Mouse (Mus musculus) erythroblast, adult 5-6 weeks (primary cell): Measurements from ENCODE around the gene Tchp. TPM values are rescaled to one million over a fixed set of nuclear protein-coding genes. Genes with fewer than 3 reads are reported as not detected.

Source experiments
- ATAC-seq: replicated peaks from 2 replicates; pipeline ENCODE4 v1.8.0; 2016; ENCODE audit warnings: moderate number of reproducible peaks, mild to moderate bottlenecking, moderate TSS enrichment, inconsistent platforms; ENCODE audit not compliant: poor library complexity, low FRiP score, severe bottlenecking
- total RNA-seq, 2 experiments: library from RNA; stranded (forward) in 1 of 2; stranded (reverse) in 1 of 2; fragments of 150-400 nt in 1 of 2; fragments of 200-764, 138-1000 nt in 1 of 2; gene quantifications; 2 replicates each; pipeline versions ENCODE4 v1.2.3 to v1.2.4; 2015 to 2017; ENCODE audit warnings: low replicate concordance in 2 of 2

The Tchp gene
- total RNA-seq, 2 experiments from 2014 or later, result 1.2 to 2.0 TPM

- ATAC-seq, result no peak
Observed at GRCm38 (mm10) chr5:114731498-114731897, 23.9 kb downstream of the Tchp start.

DNA sequence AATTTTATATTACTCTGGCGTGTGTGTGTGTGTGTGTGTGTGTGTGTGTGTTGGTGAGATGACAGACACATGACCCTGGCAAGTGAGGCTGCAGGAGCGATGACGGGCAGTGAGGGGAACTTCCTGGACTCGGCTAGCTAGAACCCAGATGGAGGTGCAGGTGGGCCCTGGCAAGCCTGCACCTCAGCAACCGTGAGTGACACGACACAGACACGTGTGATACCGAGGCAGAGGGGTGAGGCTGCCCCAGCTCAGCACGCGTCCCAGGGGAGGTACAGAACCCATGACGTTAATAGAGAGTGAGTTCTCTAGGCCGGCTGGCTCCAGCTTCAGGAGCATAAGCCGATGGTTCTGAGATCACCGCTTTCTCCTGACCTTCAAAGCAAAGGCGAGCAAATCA is 24.4 kb downstream of the Tchp start:
- no peak for ATAC-seq

- no peak for ATAC-seq
Observed at GRCm38 (mm10) chr5:114733606-114734005, 26.0 kb downstream of the Tchp start.

DNA sequence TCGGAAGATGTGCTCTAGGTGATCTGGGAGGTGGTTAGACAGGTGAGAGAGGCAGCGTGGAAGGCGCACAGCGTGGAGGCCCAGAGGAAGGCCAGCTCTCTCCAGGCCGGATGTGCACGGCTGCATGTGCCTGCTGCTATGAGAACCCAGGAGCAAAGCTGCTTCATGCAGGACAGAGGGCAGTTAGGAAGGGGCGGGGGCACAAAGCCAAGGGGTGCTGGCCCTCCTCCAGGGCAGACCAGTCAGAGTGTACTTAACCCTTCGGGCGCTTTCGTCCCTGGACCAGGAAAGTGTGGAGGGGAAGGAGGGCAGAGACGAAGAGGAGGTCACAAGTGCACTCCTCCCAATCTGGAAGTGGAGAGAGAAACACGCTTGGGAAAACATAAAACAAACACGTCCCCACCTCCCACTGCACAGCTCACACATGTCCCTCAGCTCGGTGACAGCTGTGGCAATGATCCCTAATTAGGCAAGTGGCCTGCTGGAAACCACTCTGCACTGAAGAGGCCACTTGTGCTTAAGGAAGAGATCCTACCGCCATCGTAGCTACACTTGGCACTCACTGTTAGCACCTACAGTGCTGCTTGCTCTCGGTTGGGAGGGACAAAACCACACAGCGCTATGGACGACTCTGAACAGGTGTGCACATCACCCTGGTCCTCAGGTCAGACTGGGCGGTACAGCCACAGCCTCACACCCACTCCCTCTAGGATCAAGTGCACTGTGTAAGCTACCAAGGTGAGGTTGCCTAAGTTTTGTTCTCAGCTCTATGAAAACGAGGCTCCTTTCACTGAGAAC is 29.7 kb downstream of the Tchp start:
- no peak for ATAC-seq

GRCm38 (mm10) chr5:114738707-114739241 is 31.2 kb downstream of the Tchp start:
- ATAC-seq, result no peak

DNA sequence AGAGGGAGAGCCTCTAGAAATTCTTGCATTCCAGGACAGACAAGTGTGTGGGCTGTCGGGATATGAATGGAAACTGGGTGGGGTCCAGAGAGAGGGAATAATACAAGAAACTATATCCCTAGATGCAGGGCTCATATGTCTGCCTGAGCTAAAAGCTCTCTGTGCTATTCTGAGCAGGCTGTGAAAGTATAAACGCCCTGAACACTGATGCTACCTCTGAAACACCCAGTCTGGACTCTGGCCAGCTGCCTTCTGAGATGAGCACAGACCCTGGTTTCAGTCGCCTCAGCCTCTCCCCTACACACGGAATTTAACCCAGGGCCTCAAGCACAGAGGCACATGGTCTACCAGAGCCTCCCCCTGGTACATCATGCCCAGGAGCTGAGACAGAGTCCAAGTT is 33.0 kb downstream of the Tchp start:
- no peak for ATAC-seq

- no peak for ATAC-seq
Observed at GRCm38 (mm10) chr5:114742572-114742971, 35.0 kb downstream of the Tchp start.

- no peak for ATAC-seq
Observed at GRCm38 (mm10) chr5:114742998-114743696, 35.6 kb downstream of the Tchp start.

- no peak for ATAC-seq
Observed at GRCm38 (mm10) chr5:114743697-114744090, 36.1 kb downstream of the Tchp start.

- ATAC-seq, result no peak
Observed at GRCm38 (mm10) chr5:114745581-114745980, 38.0 kb downstream of the Tchp start.

GRCm38 (mm10) chr5:114746886-114747285 is 39.3 kb downstream of the Tchp start:
- no peak for ATAC-seq

DNA sequence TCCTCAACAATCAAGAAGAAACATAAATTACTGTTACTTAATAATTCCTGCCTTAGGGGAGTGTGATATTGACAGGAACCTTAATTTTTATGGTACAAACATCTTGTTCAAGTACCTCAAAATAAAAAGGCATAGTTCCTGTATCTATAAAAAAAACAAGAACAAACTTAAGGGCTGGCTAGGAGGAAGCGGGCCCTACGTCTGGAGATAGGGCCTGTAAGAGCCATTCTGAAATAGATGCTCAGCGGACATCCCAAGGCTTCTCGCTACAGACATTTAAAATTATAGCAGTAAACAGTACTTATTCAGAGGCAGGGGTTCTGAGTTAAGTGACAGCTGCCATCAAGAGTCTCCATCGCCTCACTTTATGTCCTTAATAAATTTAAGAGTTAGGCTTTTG is 40.0 kb downstream of the Tchp start:
- ATAC-seq, result no peak

GRCm38 (mm10) chr5:114750325-114750724 is 42.8 kb downstream of the Tchp start:
- ATAC-seq, result no peak

DNA sequence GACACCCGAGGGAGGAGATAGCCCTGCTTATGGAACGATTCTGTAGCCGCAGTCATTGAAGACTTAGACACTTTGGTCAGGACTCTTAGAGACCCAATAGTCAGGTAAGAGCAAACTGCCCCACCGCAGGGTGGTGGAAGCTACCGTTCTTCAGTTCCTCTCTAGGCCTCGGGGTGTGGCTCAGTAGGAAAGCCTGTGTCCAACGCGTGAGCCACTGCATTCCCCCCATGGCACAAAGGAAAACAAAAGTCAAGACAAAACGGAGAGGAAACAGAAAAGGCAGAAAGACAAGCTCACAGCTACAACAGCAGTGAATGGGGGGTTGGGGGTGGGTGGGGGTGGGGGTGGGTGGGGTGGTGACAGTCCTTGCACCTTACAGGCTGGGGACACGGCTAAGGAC is 44.8 kb downstream of the Tchp start:
- no peak for ATAC-seq

DNA sequence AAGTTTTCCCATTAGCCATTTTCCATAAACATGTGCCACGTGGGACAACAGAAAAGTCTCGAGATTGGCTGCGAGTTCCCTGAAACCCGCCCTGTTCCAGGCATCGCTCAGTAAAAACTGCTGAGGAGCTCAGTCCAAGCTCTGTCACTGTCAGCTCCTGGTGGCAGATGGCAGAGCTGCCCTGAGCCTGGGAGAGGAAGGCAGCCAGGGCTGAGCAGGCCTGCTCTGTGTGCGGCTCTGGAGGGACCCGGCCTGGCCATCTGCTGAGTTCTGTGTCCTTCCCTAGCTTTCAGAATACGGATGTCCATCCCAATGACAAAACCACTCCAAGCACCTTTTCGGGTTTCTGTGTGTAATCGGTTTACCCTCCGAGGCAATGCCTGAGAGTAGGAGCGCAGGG is 45.8 kb downstream of the Tchp start:
- ATAC-seq, result no peak

- ATAC-seq, result no peak
Observed at GRCm38 (mm10) chr5:114759536-114760090, 52.1 kb downstream of the Tchp start.

- no peak for ATAC-seq
Observed at GRCm38 (mm10) chr5:114761980-114762379, 54.4 kb downstream of the Tchp start.

DNA sequence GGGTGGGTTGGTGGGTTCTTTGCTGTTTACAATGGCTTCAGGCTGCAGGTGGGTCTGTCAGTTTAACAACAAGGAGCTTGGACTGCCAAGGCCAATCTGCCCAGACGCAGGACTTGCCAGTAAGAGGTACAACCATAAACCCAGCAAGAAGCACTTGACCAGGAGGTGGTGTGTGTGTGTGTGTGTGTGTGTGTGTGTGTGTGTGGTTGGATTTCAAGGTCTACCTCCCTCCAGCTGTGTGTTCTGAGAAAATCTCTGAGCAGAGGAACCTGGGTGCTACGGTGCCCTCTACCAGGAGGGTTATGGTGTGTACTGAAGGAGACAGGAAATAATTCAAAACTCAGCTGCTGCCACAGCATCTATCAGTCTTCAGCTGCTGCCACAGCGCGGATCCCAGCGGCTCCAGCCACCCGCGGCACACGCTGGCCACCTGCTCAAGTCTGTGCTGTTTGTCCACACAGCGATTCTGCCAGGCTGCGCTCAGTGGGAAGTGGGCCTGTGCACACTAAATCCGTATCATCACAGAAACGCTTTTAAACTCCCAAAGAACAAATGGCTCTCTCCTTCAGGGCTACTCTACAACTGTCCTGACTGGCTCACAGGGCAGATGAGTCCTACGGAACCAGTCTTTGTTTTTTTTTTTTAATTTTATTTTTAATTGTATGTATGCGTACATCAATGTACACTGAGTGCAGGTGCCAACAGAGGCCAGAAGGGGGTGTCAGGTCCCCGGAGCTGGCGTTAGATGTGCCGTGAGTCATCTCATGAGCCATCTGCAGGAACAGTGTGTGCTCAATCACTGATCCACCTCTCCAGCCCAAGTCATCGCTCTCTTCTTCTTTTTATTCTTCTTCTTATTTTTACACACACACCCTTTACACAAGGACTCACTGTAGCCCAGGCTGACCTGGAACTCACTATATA is 57.5 kb downstream of the Tchp start:
- ATAC-seq, result no peak

GRCm38 (mm10) chr5:114766686-114767085 is 59.1 kb downstream of the Tchp start:
- ATAC-seq, result no peak

- ATAC-seq, result no peak
Observed at GRCm38 (mm10) chr5:114767185-114767584, 59.6 kb downstream of the Tchp start.
